Mouse (Mus musculus): ENCODE results near the gene Scd3. TPM values are rescaled to one million over a fixed set of nuclear protein-coding genes. Genes with fewer than 3 reads are reported as not detected.
A peak's percentile ranks its signal among the peaks of the same experiment; 100 is the strongest.

The Scd3 gene
- polyA plus RNA-seq, 1 experiment from 2014 or later: 4.8 TPM

DNA sequence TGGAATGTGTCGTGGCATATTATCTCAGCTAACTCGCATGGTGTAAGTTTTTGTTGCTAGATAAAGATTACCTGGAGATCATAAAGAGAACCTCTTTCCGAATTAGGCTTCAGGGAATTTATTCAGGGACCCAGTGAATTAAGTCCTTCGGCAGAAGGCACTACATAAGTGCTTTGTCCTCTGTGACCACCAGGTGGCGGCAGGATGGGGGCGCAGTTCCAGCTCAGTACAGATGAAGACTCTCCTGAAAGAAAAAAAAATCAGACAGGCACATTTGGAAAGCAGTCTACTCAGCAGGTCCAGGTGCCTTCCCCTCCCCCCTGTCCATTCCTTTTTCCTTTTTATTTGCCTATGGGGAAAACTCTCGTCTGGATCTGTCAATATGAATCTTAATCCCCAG lies 7.9 kb upstream of the Scd3 start:
- no peaks in the 10 kb centered on the region for H3K36me3 ChIP-seq
- no peak overlapping the region for H3K9ac ChIP-seq (replicated peaks)
- ATAC-seq (ENCODE audit: low FRiP score): no peak
- H3K27me3 ChIP-seq (replicated peaks): no peaks in the 10 kb centered on the region
- no peak overlapping the region for H3K4me3 ChIP-seq (replicated peaks)
- no peaks in the 10 kb centered on the region for H3K9me3 ChIP-seq (replicated peaks)
- no peak overlapping the region for H3K4me2 ChIP-seq
- peaks cover 3% of the 10 kb centered on the region; the same call in 1 of the 2 replicates for H3K4me1 ChIP-seq
- H3K27ac ChIP-seq (replicated peaks): no peak overlapping the region
- WGBS: 10% methylated on average over 7 of the region's 7 CpGs

DNA sequence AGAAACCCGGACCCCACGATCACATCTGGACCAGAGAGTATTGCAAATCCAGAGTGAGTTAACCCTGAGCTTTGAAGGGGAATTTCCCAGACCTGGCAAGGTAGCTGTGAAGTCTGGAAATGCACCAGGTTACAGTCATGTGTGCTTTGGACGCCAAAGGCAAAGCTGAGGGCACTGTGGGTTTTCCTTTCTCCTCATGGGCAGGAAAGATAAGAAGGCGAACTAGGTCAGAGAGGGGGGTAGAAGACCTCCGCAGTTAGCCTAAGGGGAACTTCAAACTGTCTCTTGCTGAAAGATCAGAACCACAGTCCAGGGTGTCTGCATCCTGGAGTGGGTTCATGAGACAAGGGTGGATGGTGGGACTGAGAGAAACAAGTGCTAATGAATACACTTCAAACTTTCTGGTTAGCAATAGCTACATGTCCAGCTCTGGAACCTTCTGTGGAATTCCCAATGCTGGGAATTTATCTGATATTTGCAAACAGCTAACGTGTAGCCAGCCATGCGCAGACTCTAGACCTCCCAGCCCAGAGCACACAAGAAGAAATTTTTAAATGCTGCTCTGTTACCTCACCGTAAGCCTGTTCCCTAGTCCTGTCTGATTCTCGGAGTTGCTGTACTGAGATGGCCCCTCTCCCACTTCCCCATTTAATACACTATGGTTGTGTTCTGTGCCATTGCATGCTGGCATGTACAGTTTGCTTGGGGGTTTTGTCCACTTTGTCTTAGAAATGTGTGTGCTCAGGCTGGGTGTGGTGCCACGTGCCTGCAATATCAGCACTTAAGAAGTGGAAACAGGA lies 5.8 kb upstream of the Scd3 start:
- Histone ChIP-seq H3K9me3 (replicated peaks) (no peaks in the 10 kb centered on the region), H3K4me1 (peaks cover 3% of the 10 kb centered on the region; the same call in 1 of the 2 replicates), H3K4me3 (replicated peaks) (no peak overlapping the region), H3K9ac (replicated peaks) (no peak overlapping the region), H3K27me3 (replicated peaks) (no peaks in the 10 kb centered on the region), H3K36me3 (no peaks in the 10 kb centered on the region), H3K27ac (replicated peaks) (no peak overlapping the region), H3K4me2 (no peak overlapping the region)
- WGBS: 94% methylated on average over 10 of the region's 10 CpGs
- no peak for ATAC-seq (ENCODE audit: low FRiP score)

DNA sequence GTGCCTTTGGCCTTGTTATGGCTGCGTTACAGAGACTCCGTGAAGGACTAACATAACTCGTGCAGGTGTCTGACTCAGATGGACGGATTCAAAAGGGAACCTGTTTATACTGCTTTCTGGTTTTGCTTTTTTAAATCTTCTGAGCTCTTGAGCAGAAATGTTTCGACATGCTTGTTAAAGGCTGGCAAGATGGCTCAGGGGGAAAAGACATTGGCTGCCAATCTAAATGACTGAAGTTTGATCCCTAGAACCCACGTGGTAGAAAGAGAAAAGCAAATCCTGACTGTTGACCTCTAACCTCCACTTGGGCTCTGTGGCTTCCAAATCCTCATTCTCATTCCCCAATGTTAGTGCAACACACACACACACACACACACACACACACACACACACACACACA lies 4.6 kb upstream of the Scd3 start:
- WGBS: 92% methylated on average over 6 of the region's 6 CpGs
- no peak overlapping the region for H3K9ac ChIP-seq (replicated peaks)
- H3K4me3 ChIP-seq (replicated peaks): no peak overlapping the region
- ATAC-seq (ENCODE audit: low FRiP score): no peak
- H3K36me3 ChIP-seq: no peaks in the 10 kb centered on the region
- no peaks in the 10 kb centered on the region for H3K9me3 ChIP-seq (replicated peaks)
- peaks cover 3% of the 10 kb centered on the region; the same call in 1 of the 2 replicates for H3K4me1 ChIP-seq
- no peaks in the 10 kb centered on the region for H3K27me3 ChIP-seq (replicated peaks)
- no peak overlapping the region for H3K4me2 ChIP-seq
- no peak overlapping the region for H3K27ac ChIP-seq (replicated peaks)

DNA sequence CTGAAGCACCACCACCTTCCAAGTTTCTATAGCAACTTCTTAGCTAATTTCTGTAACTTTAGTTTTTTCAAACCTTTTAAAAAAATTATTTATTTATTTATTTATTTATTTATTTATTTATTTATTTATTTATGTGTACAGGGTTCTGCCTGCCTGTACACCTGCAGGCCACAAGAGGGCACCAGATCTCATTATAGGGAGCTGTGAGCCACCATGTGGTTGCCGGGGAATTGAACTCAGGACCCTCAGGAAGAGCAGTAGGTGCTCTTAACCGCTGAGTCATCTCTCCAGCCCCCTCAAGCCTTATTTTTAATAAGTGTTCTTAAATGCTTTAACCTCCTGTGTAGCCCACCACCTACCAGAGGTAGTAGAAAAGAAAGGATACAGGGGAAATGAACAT lies 4.1 kb upstream of the Scd3 start:
- Histone ChIP-seq H3K9ac (replicated peaks) (no peak overlapping the region), H3K4me3 (replicated peaks) (no peak overlapping the region), H3K27me3 (replicated peaks) (no peaks in the 10 kb centered on the region), H3K4me2 (no peak overlapping the region), H3K36me3 (no peaks in the 10 kb centered on the region), H3K9me3 (replicated peaks) (no peaks in the 10 kb centered on the region), H3K4me1 (peaks cover 3% of the 10 kb centered on the region; the same call in 1 of the 2 replicates), H3K27ac (replicated peaks) (no peak overlapping the region)
- no peak for ATAC-seq (ENCODE audit: low FRiP score)
- 73% methylated on average over 2 of the region's 2 CpGs for WGBS

DNA sequence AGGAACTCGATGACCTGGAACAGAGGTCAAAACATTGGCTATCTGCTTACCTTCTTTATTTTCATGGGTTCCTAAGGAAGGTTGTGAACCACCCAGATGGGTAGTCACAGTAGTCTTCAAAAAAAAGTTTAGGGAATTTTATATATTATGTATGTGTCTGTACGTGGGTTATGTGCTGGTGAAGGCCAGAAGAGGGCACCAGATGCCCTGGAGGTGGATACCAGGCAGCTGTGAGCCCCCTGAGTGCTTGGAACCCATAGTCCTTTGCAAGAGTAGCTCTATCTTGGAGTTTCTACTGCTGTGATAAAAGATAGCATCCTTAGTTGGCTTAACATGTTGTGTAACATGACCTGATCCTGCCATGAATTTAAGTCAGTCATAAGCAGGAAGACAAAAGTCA lies 4.0 kb downstream of the Scd3 start:
- no peaks in the 10 kb centered on the region for H3K27me3 ChIP-seq (replicated peaks)
- no peak for ATAC-seq (ENCODE audit: low FRiP score)
- H3K36me3 ChIP-seq: no peaks in the 10 kb centered on the region
- H3K9ac ChIP-seq (replicated peaks): no peak overlapping the region
- no peak overlapping the region for H3K4me2 ChIP-seq
- H3K9me3 ChIP-seq (replicated peaks): no peaks in the 10 kb centered on the region
- H3K27ac ChIP-seq (replicated peaks): no peak overlapping the region
- H3K4me1 ChIP-seq: no peaks in the 10 kb centered on the region
- H3K4me3 ChIP-seq (replicated peaks): no peak overlapping the region
- WGBS: 72% methylated on average over 2 of the region's 2 CpGs

DNA sequence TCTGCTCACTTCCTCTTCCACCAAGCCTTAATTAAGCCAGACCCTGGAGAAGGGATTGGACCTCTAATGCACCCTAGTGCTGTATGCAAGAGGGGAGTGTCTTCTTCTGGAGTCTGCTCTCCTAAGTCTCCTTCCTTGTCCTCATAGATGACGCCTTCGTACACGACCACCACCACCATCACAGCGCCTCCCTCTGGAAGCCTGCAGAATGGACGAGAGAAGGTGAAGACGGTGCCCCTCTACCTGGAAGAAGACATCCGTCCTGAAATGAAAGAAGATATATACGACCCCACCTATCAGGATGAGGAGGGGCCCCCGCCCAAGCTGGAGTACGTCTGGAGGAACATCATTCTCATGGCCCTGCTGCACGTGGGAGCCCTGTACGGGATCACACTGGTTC lies 12.2 kb downstream of the Scd3 start:
- no peaks in the 10 kb centered on the region for H3K27me3 ChIP-seq (replicated peaks)
- ATAC-seq (ENCODE audit: low FRiP score): no peak
- no peaks in the 10 kb centered on the region for H3K4me1 ChIP-seq
- H3K9ac ChIP-seq (replicated peaks): no peak overlapping the region
- H3K27ac ChIP-seq (replicated peaks): no peak overlapping the region
- H3K4me3 ChIP-seq (replicated peaks): no peak overlapping the region
- no peak overlapping the region for H3K4me2 ChIP-seq
- H3K9me3 ChIP-seq (replicated peaks): no peaks in the 10 kb centered on the region
- no peaks in the 10 kb centered on the region for H3K36me3 ChIP-seq
- 81% methylated on average over 12 of the region's 12 CpGs for WGBS

DNA sequence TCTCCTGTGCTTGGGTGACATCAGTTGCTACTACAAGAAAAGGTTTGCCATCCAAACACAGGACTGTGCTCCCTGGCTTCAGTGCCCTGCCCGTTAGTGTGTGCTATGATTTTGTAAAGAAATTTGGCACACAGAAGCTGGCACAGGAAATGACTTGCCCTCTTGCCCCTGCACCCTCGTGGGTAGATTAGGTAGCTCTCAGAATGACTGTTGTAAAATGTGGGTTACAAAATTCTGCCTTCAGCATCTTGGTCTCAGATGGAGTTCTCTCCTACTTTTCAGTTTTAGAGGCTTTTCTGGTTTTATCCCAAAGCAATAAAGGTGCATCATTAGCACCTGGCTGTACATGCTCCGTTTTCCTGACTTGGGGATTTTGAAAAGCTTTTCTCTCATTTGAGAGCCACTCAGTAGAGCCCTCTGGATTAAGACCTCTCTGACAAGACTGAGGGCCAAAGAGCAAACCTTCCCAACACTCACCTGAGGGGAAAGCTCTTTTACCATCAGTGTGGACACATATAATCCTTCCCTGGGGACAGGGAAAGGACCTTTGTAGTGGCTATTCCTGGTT lies 15.0 kb downstream of the Scd3 start:
- Histone ChIP-seq H3K27me3 (replicated peaks) (no peaks in the 10 kb centered on the region), H3K4me3 (replicated peaks) (no peak overlapping the region)
- 76% methylated on average over 3 of the region's 3 CpGs for WGBS

DNA sequence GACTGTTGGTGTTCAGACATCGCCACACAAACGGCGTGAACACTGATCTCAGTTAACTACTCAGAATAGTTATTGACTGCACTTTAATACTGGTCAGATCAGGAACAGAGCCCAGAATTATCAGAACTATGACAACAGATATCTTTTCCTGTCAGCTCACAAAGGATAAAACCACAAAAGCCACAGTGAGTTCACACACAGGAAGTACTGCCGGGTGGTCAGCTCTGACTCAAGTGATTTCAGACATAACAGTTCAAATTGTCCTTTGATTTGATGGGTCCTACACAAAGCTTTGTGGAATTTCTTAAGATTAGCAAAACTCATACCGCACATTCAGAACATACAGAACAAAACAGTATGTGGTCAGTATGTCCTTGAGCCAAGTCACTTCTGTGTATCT lies 22.7 kb downstream of the Scd3 start:
- WGBS: 91% methylated on average over 5 of the region's 5 CpGs

More for the DNA sequence above, 15.0 kb downstream of the Scd3 start:
- Histone ChIP-seq H3K9me3 (replicated peaks) (no peaks in the 10 kb centered on the region), H3K4me1 (no peaks in the 10 kb centered on the region), H3K9ac (replicated peaks) (no peak overlapping the region), H3K27ac (replicated peaks) (no peak overlapping the region), H3K36me3 (no peaks in the 10 kb centered on the region), H3K4me2 (no peak overlapping the region)
- ATAC-seq (ENCODE audit: low FRiP score): no peak

DNA sequence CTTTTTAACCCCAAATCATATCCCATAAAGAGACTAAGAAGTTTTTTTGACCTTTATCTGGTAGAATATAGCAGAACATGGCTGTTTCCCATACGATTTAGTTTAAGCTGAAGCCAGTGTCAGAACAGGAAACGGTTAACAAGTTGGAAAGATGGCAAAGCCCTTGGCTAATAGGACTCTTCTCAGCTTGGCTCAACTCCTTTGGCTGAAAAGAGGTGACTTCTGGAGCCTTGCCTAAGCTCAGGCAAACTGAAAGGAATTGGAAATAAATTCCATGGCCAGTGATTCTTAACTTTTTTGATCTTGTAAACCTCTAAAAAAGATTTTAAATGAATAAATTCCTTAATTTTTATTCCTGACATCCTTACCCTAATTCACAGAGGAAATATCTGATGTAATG lies 26.7 kb downstream of the Scd3 start:
- ATAC-seq (ENCODE audit: low FRiP score): no peak
- no peaks in the 10 kb centered on the region for H3K4me1 ChIP-seq
- H3K9me3 ChIP-seq (replicated peaks): no peaks in the 10 kb centered on the region
- H3K27ac ChIP-seq (replicated peaks): no peak overlapping the region
- H3K27me3 ChIP-seq (replicated peaks): no peaks in the 10 kb centered on the region
- no peak overlapping the region for H3K4me3 ChIP-seq (replicated peaks)
- 82% methylated on average over 2 of the region's 2 CpGs for WGBS
- H3K36me3 ChIP-seq: no peaks in the 10 kb centered on the region
- H3K9ac ChIP-seq (replicated peaks): no peak overlapping the region
- H3K4me2 ChIP-seq: no peak overlapping the region

More for the DNA sequence above, 22.7 kb downstream of the Scd3 start:
- Histone ChIP-seq H3K4me2 (no peak overlapping the region), H3K27ac (replicated peaks) (no peak overlapping the region), H3K9me3 (replicated peaks) (no peaks in the 10 kb centered on the region), H3K27me3 (replicated peaks) (no peaks in the 10 kb centered on the region), H3K9ac (replicated peaks) (no peak overlapping the region), H3K36me3 (no peaks in the 10 kb centered on the region), H3K4me3 (replicated peaks) (no peak overlapping the region), H3K4me1 (no peaks in the 10 kb centered on the region)
- ATAC-seq (ENCODE audit: low FRiP score): no peak

DNA sequence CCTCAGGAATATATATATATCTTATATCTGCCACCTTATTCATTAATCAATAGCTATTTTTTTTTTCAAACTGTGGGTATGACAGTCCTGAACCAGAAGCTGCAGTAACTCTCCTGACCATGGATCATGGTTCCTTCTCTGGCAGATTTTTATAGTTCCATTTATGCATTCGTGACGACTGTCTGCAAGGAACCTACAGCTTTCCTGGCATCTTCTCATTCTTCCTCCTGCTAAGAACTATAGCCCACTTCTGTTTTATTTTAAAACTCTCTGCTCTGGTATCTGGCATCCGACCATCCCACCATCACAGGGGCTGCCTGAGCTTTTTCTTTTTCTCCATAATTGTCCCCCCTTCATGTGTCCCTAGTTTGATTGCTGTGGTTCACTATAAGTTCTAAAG lies 27.1 kb downstream of the Scd3 start:
- no peaks in the 10 kb centered on the region for H3K36me3 ChIP-seq
- H3K4me3 ChIP-seq (replicated peaks): no peak overlapping the region
- no peaks in the 10 kb centered on the region for H3K9me3 ChIP-seq (replicated peaks)
- H3K4me2 ChIP-seq: no peak overlapping the region
- no peak overlapping the region for H3K9ac ChIP-seq (replicated peaks)
- H3K27ac ChIP-seq (replicated peaks): no peak overlapping the region
- H3K4me1 ChIP-seq: no peaks in the 10 kb centered on the region
- 74% methylated on average over 3 of the region's 3 CpGs for WGBS
- ATAC-seq (ENCODE audit: low FRiP score): no peak
- H3K27me3 ChIP-seq (replicated peaks): no peaks in the 10 kb centered on the region

DNA sequence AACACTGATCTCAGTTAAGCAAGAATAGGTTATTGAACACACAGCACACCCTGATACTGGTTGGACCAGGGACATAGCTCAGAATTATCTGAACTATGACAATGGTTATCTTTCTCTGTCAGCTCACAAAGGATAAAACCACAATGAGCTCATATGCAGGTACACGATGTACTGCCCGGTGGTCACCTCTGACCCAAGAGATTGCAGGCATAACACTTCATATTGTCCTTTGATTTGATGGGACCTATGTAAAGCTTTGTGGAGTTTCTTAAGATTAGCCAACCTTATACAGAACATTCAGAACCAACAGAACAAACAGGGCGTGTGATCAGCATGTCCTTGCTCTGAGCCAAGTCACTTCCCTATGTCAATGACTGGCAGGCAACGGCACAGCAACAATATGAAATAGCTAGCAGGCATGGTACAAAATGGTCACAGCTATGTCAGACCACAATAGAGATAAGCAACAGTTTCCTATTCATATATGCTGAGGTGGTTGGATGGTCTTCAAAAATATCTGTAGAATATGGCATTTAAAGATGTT lies 28.6 kb downstream of the Scd3 start:
- WGBS: 96% methylated on average over 4 of the region's 4 CpGs
- H3K4me1 ChIP-seq: no peaks in the 10 kb centered on the region
- no peaks in the 10 kb centered on the region for H3K36me3 ChIP-seq
- no peaks in the 10 kb centered on the region for H3K27me3 ChIP-seq (replicated peaks)
- H3K9me3 ChIP-seq (replicated peaks): no peaks in the 10 kb centered on the region
- ATAC-seq (ENCODE audit: low FRiP score): no peak
- H3K27ac ChIP-seq (replicated peaks): no peak overlapping the region
- H3K4me3 ChIP-seq (replicated peaks): no peak overlapping the region
- no peak overlapping the region for H3K9ac ChIP-seq (replicated peaks)
- H3K4me2 ChIP-seq: no peak overlapping the region

DNA sequence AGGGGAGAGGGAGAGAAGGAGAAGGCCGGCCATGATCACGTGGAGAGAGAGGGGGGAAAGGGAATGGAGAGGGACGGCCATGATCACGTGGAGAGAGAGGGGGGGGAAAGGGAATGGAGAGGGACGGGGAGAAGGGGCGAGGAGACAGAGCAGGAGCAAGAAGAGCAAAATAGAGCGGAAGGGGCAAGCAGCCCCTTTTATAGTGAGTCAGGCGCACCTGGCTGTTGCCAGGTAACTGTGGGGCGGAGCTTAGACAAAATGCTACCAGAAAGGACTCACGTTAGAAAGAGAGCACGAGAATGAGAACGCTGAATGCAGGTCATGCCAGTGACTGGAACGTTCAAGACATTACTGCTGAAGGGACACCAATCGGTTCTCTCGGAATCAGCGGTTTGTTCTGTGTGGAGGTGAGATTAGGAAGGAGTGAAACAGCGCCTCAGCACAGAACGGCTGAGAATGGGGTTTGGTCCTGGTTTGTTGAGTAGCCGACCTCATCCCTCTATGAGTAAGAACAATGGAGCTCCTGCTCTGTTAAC lies 34.5 kb downstream of the Scd3 start:
- ATAC-seq (ENCODE audit: low FRiP score): peak; percentile 59
- peak overlapping the region; percentile 51; the same call in 1 of the 2 replicates for H3K27ac ChIP-seq (replicated peaks)
- H3K9ac ChIP-seq (replicated peaks): no peak overlapping the region; the same call in 1 of the 2 replicates
- H3K4me1 ChIP-seq: 0 out of 2 replicates have a peak, but pooled peaks cover 5% of the 10 kb centered on the region
- H3K4me3 ChIP-seq (replicated peaks): peak overlapping the region; percentile 29
- H3K4me2 ChIP-seq: peak overlapping the region; percentile 56
- H3K27me3 ChIP-seq (replicated peaks): no peaks in the 10 kb centered on the region
- H3K36me3 ChIP-seq: no peaks in the 10 kb centered on the region
- no peaks in the 10 kb centered on the region for H3K9me3 ChIP-seq (replicated peaks)
- 15% methylated on average over 19 of the region's 19 CpGs for WGBS

Data from neural tube, embryonic 15.5 days (tissue).